Mouse (Mus musculus) MEL (cell line): Measurements from ENCODE around the gene Hectd4. TPM values are rescaled to one million over a fixed set of nuclear protein-coding genes. Genes with fewer than 3 reads are reported as not detected.

ENCODE experiments used
- DNase-seq: peaks from one replicate; pipeline ENCODE4 v3.0.0; 2011; ENCODE audit warnings: low read depth, low spot score
- H3K27ac ChIP-seq: 2 replicates; pipeline ENCODE4 v1.5.1; 2012; ENCODE audit warnings: low read depth, mild to moderate bottlenecking, control low read depth, low read length, moderate library complexity; ENCODE audit not compliant: control insufficient read depth
- H3K27me3 ChIP-seq, 2 experiments: fragments of 150-350 bp in 1 of 2; sonication (generic) in 1 of 2; 2 replicates each; pipeline ENCODE4 v1.6.1; 2012; ENCODE audit warnings: low read length in 2 of 2, mild to moderate bottlenecking in 2 of 2, improper control_type of control experiment in 1 of 2, moderate library complexity in 1 of 2; ENCODE audit not compliant: insufficient read depth in 2 of 2, control insufficient read depth in 1 of 2
- H3K36me3 ChIP-seq, 2 experiments: 2 replicates each; pipeline ENCODE4 v1.6.1; 2012 to 2014; ENCODE audit warnings: low read length in 2 of 2, improper control_type of control experiment in 1 of 2, inconsistent platforms in 1 of 2, mild to moderate bottlenecking in 1 of 2; ENCODE audit not compliant: insufficient read depth in 2 of 2, control insufficient read depth in 1 of 2
- H3K4me1 ChIP-seq, 2 experiments: fragments of 150-350 bp in 1 of 2; sonication (generic) in 1 of 2; 2 replicates each; pipeline ENCODE4 v1.6.1; 2012; ENCODE audit warnings: low read length in 2 of 2, improper control_type of control experiment in 1 of 2, mild to moderate bottlenecking in 1 of 2; ENCODE audit not compliant: insufficient read depth in 2 of 2, control insufficient read depth in 1 of 2
- H3K4me3 ChIP-seq, 2 experiments: fragments of 150-350 bp in 1 of 2; sonication (generic) in 1 of 2; 2 replicates each; pipeline ENCODE4 v1.5.1; 2012; ENCODE audit warnings: low read depth in 2 of 2, low read length in 2 of 2, mild to moderate bottlenecking in 2 of 2, moderate library complexity in 2 of 2, control low read depth in 1 of 2, improper control_type of control experiment in 1 of 2; ENCODE audit not compliant: control insufficient read depth in 1 of 2, insufficient read depth in 1 of 2
- H3K79me2 ChIP-seq: 2 replicates; pipeline ENCODE4 v1.6.1; 2012; ENCODE audit warnings: mild to moderate bottlenecking, low read length, moderate library complexity; ENCODE audit not compliant: control insufficient read depth, poor library complexity, insufficient read depth
- H3K9ac ChIP-seq: 2 replicates; pipeline ENCODE4 v1.6.1; 2012; ENCODE audit warnings: low read depth, mild to moderate bottlenecking, control low read depth, low read length, moderate library complexity; ENCODE audit not compliant: control insufficient read depth, poor library complexity, severe bottlenecking
- H3K9me3 ChIP-seq: fragments of 150-350 bp; sonication (generic); replicated peaks from 2 replicates; pipeline ENCODE4 v1.6.1; 2012; ENCODE audit warnings: mild to moderate bottlenecking, low read length, improper control_type of control experiment, moderate library complexity; ENCODE audit not compliant: insufficient read depth
- BHLHE40 ChIP-seq: IDR thresholded peaks from 2 replicates; pipeline ENCODE4 v1.6.1; 2012; ENCODE audit warnings: low read depth, mild to moderate bottlenecking, inconsistent platforms, low read length, improper control_type of control experiment, borderline replicate concordance
- CHD1 ChIP-seq: IDR thresholded peaks from 2 replicates; pipeline ENCODE4 v1.6.1; 2012; ENCODE audit warnings: low read depth, mild to moderate bottlenecking, inconsistent platforms, low read length, improper control_type of control experiment
- CHD2 ChIP-seq: IDR thresholded peaks from 2 replicates; pipeline ENCODE4 v1.6.1; 2011; ENCODE audit warnings: low read length, improper control_type of control experiment
- CTCF ChIP-seq, 3 experiments: IDR thresholded peaks in 2 of 3; conservative IDR thresholded peaks in 1 of 3; 2 replicates each; pipeline ENCODE4 v1.5.1; 2011 to 2012; ENCODE audit warnings: low read length in 3 of 3, low read depth in 2 of 3, mild to moderate bottlenecking in 2 of 3, improper control_type of control experiment in 1 of 3, inconsistent platforms in 1 of 3, mixed read lengths in 1 of 3, moderate library complexity in 1 of 3; ENCODE audit not compliant: control insufficient read depth in 1 of 3, insufficient read depth in 1 of 3, poor library complexity in 1 of 3, severe bottlenecking in 1 of 3
- ELF1 ChIP-seq: IDR thresholded peaks from 2 replicates; pipeline ENCODE4 v1.6.1; 2014; ENCODE audit warnings: low read depth, mild to moderate bottlenecking, inconsistent platforms, low read length, improper control_type of control experiment, moderate library complexity
- EP300 ChIP-seq, 2 experiments: IDR thresholded peaks; 2 replicates each; pipeline ENCODE4 v1.6.1; 2011; ENCODE audit warnings: improper control_type of control experiment in 2 of 2, low read length in 2 of 2, low read depth in 1 of 2, mild to moderate bottlenecking in 1 of 2
- ETS1 ChIP-seq: IDR thresholded peaks from 2 replicates; pipeline ENCODE4 v1.6.1; 2012; ENCODE audit warnings: low read depth, mild to moderate bottlenecking, inconsistent platforms, low read length, improper control_type of control experiment, moderate library complexity
- GABPA ChIP-seq: IDR thresholded peaks from 2 replicates; pipeline ENCODE4 v1.6.1; 2012; ENCODE audit warnings: low read depth, mild to moderate bottlenecking, inconsistent platforms, low read length, improper control_type of control experiment, moderate library complexity
- GATA1 ChIP-seq: IDR thresholded peaks from 2 replicates; pipeline ENCODE4 v1.6.1; 2011; ENCODE audit warnings: low read depth, low read length, improper control_type of control experiment
- HCFC1 ChIP-seq: IDR thresholded peaks from 2 replicates; pipeline ENCODE4 v1.6.1; 2012; ENCODE audit warnings: low read depth, mild to moderate bottlenecking, inconsistent platforms, low read length, improper control_type of control experiment, moderate library complexity
- JUND ChIP-seq: IDR thresholded peaks from 2 replicates; pipeline ENCODE4 v1.6.1; 2011; ENCODE audit warnings: low read depth, mild to moderate bottlenecking, improper control_type of control experiment, low read length
- KAT2A ChIP-seq: conservative IDR thresholded peaks from 2 replicates; pipeline ENCODE4 v1.6.1; 2012; ENCODE audit warnings: low read depth, low read length, improper control_type of control experiment, inconsistent platforms
- MAFK ChIP-seq: IDR thresholded peaks from 2 replicates; pipeline ENCODE4 v1.6.1; 2011; ENCODE audit warnings: low read depth, mild to moderate bottlenecking, low read length, improper control_type of control experiment, borderline replicate concordance
- MAX ChIP-seq: IDR thresholded peaks from 2 replicates; pipeline ENCODE4 v1.6.1; 2011; ENCODE audit warnings: low read length, improper control_type of control experiment
- MAZ ChIP-seq: IDR thresholded peaks from 2 replicates; pipeline ENCODE4 v1.6.1; 2012; ENCODE audit warnings: low read depth, mild to moderate bottlenecking, inconsistent platforms, low read length, improper control_type of control experiment
- MEF2A ChIP-seq: IDR thresholded peaks from 2 replicates; pipeline ENCODE4 v1.6.1; 2014; ENCODE audit warnings: low read depth, mild to moderate bottlenecking, inconsistent platforms, low read length, improper control_type of control experiment; ENCODE audit not compliant: poor library complexity, insufficient replicate concordance, severe bottlenecking; ENCODE audit errors: extremely low read depth
- MXI1 ChIP-seq: IDR thresholded peaks from 2 replicates; pipeline ENCODE4 v1.6.1; 2011; ENCODE audit warnings: mild to moderate bottlenecking, low read depth, low read length, improper control_type of control experiment
- MYB ChIP-seq: IDR thresholded peaks from 2 replicates; pipeline ENCODE4 v1.6.1; 2011; ENCODE audit warnings: mild to moderate bottlenecking, low read depth, low read length, improper control_type of control experiment
- MYC ChIP-seq: IDR thresholded peaks from 2 replicates; pipeline ENCODE4 v1.6.1; 2011; ENCODE audit warnings: low read depth, mild to moderate bottlenecking, low read length, improper control_type of control experiment, moderate library complexity
- NELFE ChIP-seq: IDR thresholded peaks from 2 replicates; pipeline ENCODE4 v1.6.1; 2011; ENCODE audit warnings: low read depth, low read length, improper control_type of control experiment
- NRF1 ChIP-seq: IDR thresholded peaks from 2 replicates; pipeline ENCODE4 v1.6.1; 2014; ENCODE audit warnings: low read depth, mild to moderate bottlenecking, inconsistent platforms, low read length, improper control_type of control experiment, moderate library complexity; ENCODE audit not compliant: poor library complexity, insufficient read depth, severe bottlenecking
- POLR2A ChIP-seq, 2 experiments: IDR thresholded peaks; 2 replicates each; pipeline ENCODE4 v1.6.1; 2011 to 2012; ENCODE audit warnings: low read length in 2 of 2, mild to moderate bottlenecking in 2 of 2, control low read depth in 1 of 2, improper control_type of control experiment in 1 of 2, low read depth in 1 of 2, moderate library complexity in 1 of 2; ENCODE audit not compliant: control insufficient read depth in 1 of 2, insufficient read depth in 1 of 2, poor library complexity in 1 of 2
- POLR2AphosphoS2 ChIP-seq: IDR thresholded peaks from 2 replicates; pipeline ENCODE4 v1.6.1; 2011; ENCODE audit warnings: low read length, improper control_type of control experiment
- POLR2AphosphoS5 ChIP-seq: IDR thresholded peaks from 2 replicates; pipeline ENCODE4 v1.6.1; 2012; ENCODE audit warnings: low read depth, borderline replicate concordance, mild to moderate bottlenecking, inconsistent platforms, low read length, moderate library complexity, mixed read lengths
- RAD21 ChIP-seq: IDR thresholded peaks from 2 replicates; pipeline ENCODE4 v1.6.1; 2011; ENCODE audit warnings: mild to moderate bottlenecking, low read depth, low read length, improper control_type of control experiment
- RCOR1 ChIP-seq: IDR thresholded peaks from 2 replicates; pipeline ENCODE4 v1.6.1; 2012; ENCODE audit warnings: low read depth, mild to moderate bottlenecking, inconsistent platforms, low read length, improper control_type of control experiment
- SIN3A ChIP-seq: IDR thresholded peaks from 2 replicates; pipeline ENCODE4 v1.6.1; 2012; ENCODE audit warnings: low read length, improper control_type of control experiment, inconsistent platforms
- SMC3 ChIP-seq: IDR thresholded peaks from 2 replicates; pipeline ENCODE4 v1.6.1; 2011; ENCODE audit warnings: low read depth, low read length, improper control_type of control experiment
- TAL1 ChIP-seq: IDR thresholded peaks from 2 replicates; pipeline ENCODE4 v1.6.1; 2012; ENCODE audit warnings: mild to moderate bottlenecking, inconsistent platforms, low read length, moderate library complexity, mixed read lengths
- TBP ChIP-seq: IDR thresholded peaks from 2 replicates; pipeline ENCODE4 v1.8.0; 2011; ENCODE audit warnings: low read depth, low read length, improper control_type of control experiment
- UBTF ChIP-seq: IDR thresholded peaks from 2 replicates; pipeline ENCODE4 v1.6.1; 2012; ENCODE audit warnings: low read depth, mild to moderate bottlenecking, inconsistent platforms, low read length, improper control_type of control experiment, moderate library complexity, borderline replicate concordance; ENCODE audit not compliant: insufficient read depth
- USF1 ChIP-seq: IDR thresholded peaks from 2 replicates; pipeline ENCODE4 v1.6.1; 2014; ENCODE audit warnings: low read depth, mild to moderate bottlenecking, inconsistent platforms, low read length, improper control_type of control experiment, moderate library complexity
- USF2 ChIP-seq, 2 experiments: IDR thresholded peaks; 2 replicates each; pipeline ENCODE4 v1.6.1; 2011 to 2012; ENCODE audit warnings: improper control_type of control experiment in 2 of 2, low read length in 2 of 2, borderline replicate concordance in 1 of 2, inconsistent platforms in 1 of 2, low read depth in 1 of 2, mild to moderate bottlenecking in 1 of 2; ENCODE audit not compliant: insufficient read depth in 1 of 2
- ZC3H11A ChIP-seq: IDR thresholded peaks from 2 replicates; pipeline ENCODE4 v1.6.1; 2012; ENCODE audit warnings: low read depth, mild to moderate bottlenecking, inconsistent platforms, low read length, improper control_type of control experiment
- ZKSCAN1 ChIP-seq: IDR thresholded peaks from 2 replicates; pipeline ENCODE4 v1.6.1; 2012; ENCODE audit warnings: low read depth, mild to moderate bottlenecking, inconsistent platforms, low read length, improper control_type of control experiment, moderate library complexity
- ZNF384 ChIP-seq: IDR thresholded peaks from 2 replicates; pipeline ENCODE4 v1.6.1; 2012; ENCODE audit warnings: low read depth, mild to moderate bottlenecking, inconsistent platforms, low read length, improper control_type of control experiment
- polyA plus RNA-seq, 2 experiments: library from polyadenylated mRNA; stranded (reverse) in 1 of 2; unstranded in 1 of 2; fragments of >175 nt in 1 of 2; fragments of >200 nt in 1 of 2; gene quantifications; 2 replicates each; pipeline versions ENCODE4 v1.2.1 to v1.2.4; 2012; ENCODE audit warnings: low replicate concordance in 2 of 2, low read depth in 1 of 2; ENCODE audit not compliant: insufficient read length in 2 of 2, insufficient read depth in 1 of 2, missing spikeins in 1 of 2
- total RNA-seq: library from RNA; depleted of rRNA; stranded (reverse); fragments of 300-350 nt; gene quantifications from 2 replicates; pipeline ENCODE4 v1.2.3, GENCODE M21; 2012

Gene Hectd4
- total and polyA plus RNA-seq, 3 experiments, result 7.0 to 10.8 TPM; not detected in 1

- Histone ChIP-seq H3K27ac (no peak overlapping the region), H3K9me3 (no peaks in the 10 kb centered on the region), H3K36me3 (peaks cover 0 to 13% of the 10 kb centered on the region in 2 experiments; a peak in 2 of 4 replicates), H3K9ac (no peak overlapping the region), H3K4me3 (no peak overlapping the region), H3K4me1 (peaks cover 0 to 15% of the 10 kb centered on the region in 2 experiments; a peak in 2 of 4 replicates), H3K27me3 (no peaks in the 10 kb centered on the region), H3K79me2 (peaks cover 5% of the 10 kb centered on the region)
- peak; percentile 78 for DNase-seq
- TF ChIP-seq BHLHE40 (0 out of 2 replicates have a peak, but pooled peaks have one; percentile 20), ETS1 (no peak), RAD21 (peak; percentile 41), ZKSCAN1 (no peak), JUND (no peak), ZNF384 (peak; percentile 40; the same call in 1 of the 2 replicates), ELF1 (no peak), GABPA (no peak), EP300 (IDR thresholded peaks at IDR 0.05; ENCODE audit: low read depth in 1 of 2, low read length in 2 of 2) (no peak), USF1 (no peak), POLR2AphosphoS5 (no peak), UBTF (no peak), SMC3 (peak; percentile 67), MYB (no peak), MAZ (no peak), HCFC1 (no peak), MEF2A (no peak), NELFE (no peak), MAX (no peak; the same call in 1 of the 2 replicates), USF2 (IDR thresholded peaks at IDR 0.05; ENCODE audit: borderline replicate concordance in 1 of 2, insufficient read depth in 1 of 2, low read depth in 1 of 2, low read length in 2 of 2) (no peak), MYC (peak; percentile 63; the same call in 1 of the 2 replicates), KAT2A (no peak), CHD2 (no peak), POLR2AphosphoS2 (no peak), MAFK (no peak), GATA1 (no peak), CTCF (IDR thresholded peaks at IDR 0.05 in 2 of 3, conservative IDR thresholded peaks at IDR 0.05 in 1 of 3; ENCODE audit: control insufficient read depth in 1 of 3, insufficient read depth in 1 of 3, low read depth in 2 of 3, low read length in 3 of 3, poor library complexity in 1 of 3, severe bottlenecking in 1 of 3) (peak; percentile 43 to 86 (median 76)), CHD1 (no peak), SIN3A (no peak), MXI1 (no peak), ZC3H11A (0 out of 2 replicates have a peak, but pooled peaks have one; percentile 25), RCOR1 (no peak), POLR2A (IDR thresholded peaks at IDR 0.05; ENCODE audit: control insufficient read depth in 1 of 2, insufficient read depth in 1 of 2, low read depth in 1 of 2, low read length in 2 of 2, poor library complexity in 1 of 2) (no peak), NRF1 (no peak), TAL1 (no peak), TBP (no peak)
Observed at GRCm38 (mm10) chr5:121392667-121393380, 172.8 kb downstream of the Hectd4 start.
